Mouse (Mus musculus) duodenum, adult 2 months (tissue): ENCODE measurements around the gene Parn. TPM values are rescaled to one million over a fixed set of nuclear protein-coding genes. Genes with fewer than 3 reads are reported as not detected.

Experiments
- polyA plus RNA-seq: library from polyadenylated mRNA; depleted of rRNA; stranded (reverse); fragments of >200 nt; gene quantifications from 2 replicates; pipeline ENCODE4 v1.2.3, GENCODE M21; 2012; ENCODE audit warnings: low replicate concordance; rRNA removed

Parn gene
- polyA plus RNA-seq: 4.6 and 5.6 TPM in 2 replicates

GRCm38 (mm10) chr16:13667878-13668343, at the start of gene Parn:
Gene Parn (minus strand): TSS chr16:13668170.

GRCm38 (mm10) chr16:13671685-13672385, 3.9 kb upstream of the Parn start, which contains the start of the genes Bfar and 3110001I22Rik:
Gene Bfar (plus strand): TSS chr16:13671858.
Gene 3110001I22Rik (plus strand): TSS chr16:13671929.

Other genes with a start within 250 kb of the Parn start
- 12.1 and 13.4 TPM in 2 replicates for gene Bfar, start 3.7 kb upstream of the Parn start, polyA plus RNA-seq
- 0.15 and 0.36 TPM in 2 replicates for gene 3110001I22Rik, start 3.8 kb upstream of the Parn start, polyA plus RNA-seq
- gene Pla2g10, start 62.8 kb upstream of the Parn start, polyA plus RNA-seq: 6.5 and 9.9 TPM in 2 replicates
- 2.8 and 3.6 TPM in 2 replicates for gene Rrn3, start 112.5 kb upstream of the Parn start, polyA plus RNA-seq
- gene Ntan1, start 150.7 kb upstream of the Parn start, polyA plus RNA-seq: 26.7 and 31.4 TPM in 2 replicates
- 64.3 and 91.1 TPM in 2 replicates for gene Pdxdc1, start 235.0 kb upstream of the Parn start, polyA plus RNA-seq
- gene Mpv17l, start 235.0 kb upstream of the Parn start, polyA plus RNA-seq: 0.36 and 4.1 TPM in 2 replicates